Mouse (Mus musculus) adrenal gland, postnatal 10 days (tissue): ENCODE data around the gene Qprt. TPM values are rescaled to one million over a fixed set of nuclear protein-coding genes. Genes with fewer than 3 reads are reported as not detected.

Experiments used
- total RNA-seq, 2 experiments: library from RNA; stranded (reverse); gene quantifications; 2 replicates each; pipeline ENCODE4 v1.2.3; 2021

Qprt gene
- total RNA-seq, 2 experiments from 2014 or later, result 7.6 to 20.7 TPM

Other genes with a start within 250 kb of the Qprt start
- 10 to 100 TPM; 69.7 to 85.8 TPM for gene Taok2, start 237.5 kb downstream of the Qprt start, total RNA-seq
- 10 to 100 TPM; 32.1 to 32.3 TPM for gene Tmem219, start 199.3 kb downstream of the Qprt start, total RNA-seq
- 10 to 100 TPM; 18.4 to 23.0 TPM for gene Kctd13, start 193.3 kb downstream of the Qprt start, total RNA-seq
- 1 to 10 TPM; 1.9 to 2.0 TPM for gene Asphd1, start 172.6 kb downstream of the Qprt start, total RNA-seq
- gene Sez6l2, start 171.7 kb downstream of the Qprt start, total RNA-seq, result 10 to 100 TPM; 38.8 to 58.2 TPM
- 10 to 100 TPM; 70.6 to 76.4 TPM for gene Cdipt, start 146.3 kb downstream of the Qprt start, total RNA-seq
- 1 to 10 TPM; 1.6 to 2.7 TPM for gene Cdiptos, start 146.1 kb downstream of the Qprt start, total RNA-seq
- 10 to 100 TPM; 55.7 to 60.9 TPM for gene Mvp, start 107.6 kb downstream of the Qprt start, total RNA-seq
- gene Pagr1b, start 105.7 kb downstream of the Qprt start, total RNA-seq, result not detected
- gene Pagr1a, start 104.9 kb downstream of the Qprt start, total RNA-seq, result 10 to 100 TPM; 10.1 to 19.1 TPM
- 10 to 100 TPM; 17.7 to 22.5 TPM for gene Gm42742, start 101.1 kb downstream of the Qprt start, total RNA-seq
- gene Prrt2, start 101.0 kb downstream of the Qprt start, total RNA-seq, result 1 to 10 TPM; 3.1 to 5.8 TPM
- 100 to 1,000 TPM; 135 to 159 TPM for gene Maz, start 95.2 kb downstream of the Qprt start, total RNA-seq
- gene Kif22, start 79.8 kb downstream of the Qprt start, total RNA-seq, result 10 to 100 TPM; 21.6 to 28.7 TPM
- gene Zg16, start 34.9 kb downstream of the Qprt start, total RNA-seq, result under 1 TPM in 1 of 2 experiments, not detected in 1; 0.51 TPM
- gene AI467606, start 30.9 kb downstream of the Qprt start, total RNA-seq, result 1 to 10 TPM; 3.3 TPM
- gene Spn, start 15.6 kb upstream of the Qprt start, total RNA-seq, result 1 to 10 TPM; 3.2 to 3.3 TPM
- gene Cd2bp2, start 73.8 kb upstream of the Qprt start, total RNA-seq, result 10 to 100 TPM; 50.9 to 54.9 TPM
- 10 to 100 TPM; 39.0 to 40.5 TPM for gene Tbc1d10b, start 86.2 kb upstream of the Qprt start, total RNA-seq
- gene Mylpf, start 86.7 kb upstream of the Qprt start, total RNA-seq, result 1,000 to 10,000 TPM in 1 of 2 experiments, 100 to 1,000 TPM in 1; 678 to 2,339 TPM
- gene Zfp553, start 110.8 kb upstream of the Qprt start, total RNA-seq, result 10 to 100 TPM in 1 of 2 experiments, 1 to 10 TPM in 1; 9.2 to 13.4 TPM
- 10 to 100 TPM; 17.6 to 17.8 TPM for gene Sept1, start 110.9 kb upstream of the Qprt start, total RNA-seq
- 10 to 100 TPM; 23.5 to 31.7 TPM for gene Zfp771, start 122.0 kb upstream of the Qprt start, total RNA-seq
- 10 to 100 TPM; 60.7 to 65.0 TPM for gene Dctpp1, start 138.5 kb upstream of the Qprt start, total RNA-seq
- 100 to 1,000 TPM; 189 to 268 TPM for gene Sephs2, start 151.8 kb upstream of the Qprt start, total RNA-seq
- gene Itgal, start 174.0 kb upstream of the Qprt start, total RNA-seq, result 1 to 10 TPM; 4.7 to 5.0 TPM
- 10 to 100 TPM; 31.7 to 38.2 TPM for gene Zfp768, start 223.4 kb upstream of the Qprt start, total RNA-seq